Mouse (Mus musculus) stomach, embryonic 16.5 days (tissue): ENCODE data around the gene Ddr2. TPM values are rescaled to one million over a fixed set of nuclear protein-coding genes. Genes with fewer than 3 reads are reported as not detected.

Experiments
- ATAC-seq: fragments of 200-750 bp; cut with Nextera tagmentation; 2 replicates; pipeline ENCODE4 v1.8.0; 2017; ENCODE audit warnings: moderate number of reproducible peaks, moderate TSS enrichment; ENCODE audit not compliant: insufficient read depth, low FRiP score
- H3K27ac ChIP-seq: fragments of 300-500 bp; sonication (generic); 2 replicates; pipeline ENCODE4 v1.5.1; 2014; ENCODE audit warnings: low read length
- H3K27me3 ChIP-seq: fragments of 300-500 bp; sonication (generic); 2 replicates; pipeline ENCODE4 v1.6.1; 2014; ENCODE audit warnings: low read length, control low read depth, mixed read lengths; ENCODE audit not compliant: control insufficient read depth, insufficient read depth
- H3K36me3 ChIP-seq: fragments of 300-500 bp; sonication (generic); 2 replicates; pipeline ENCODE4 v1.6.1; 2014; ENCODE audit warnings: low read length; ENCODE audit not compliant: control insufficient read depth, insufficient read depth
- H3K4me1 ChIP-seq: fragments of 300-500 bp; sonication (generic); 2 replicates; pipeline ENCODE4 v1.6.1; 2014; ENCODE audit warnings: low read length, control low read depth, mixed read lengths; ENCODE audit not compliant: control insufficient read depth, insufficient read depth
- H3K4me2 ChIP-seq: fragments of 300-500 bp; sonication (generic); 2 replicates; pipeline ENCODE4 v1.6.1; 2014; ENCODE audit warnings: low read depth, low read length, mixed read lengths
- H3K4me3 ChIP-seq: fragments of 300-500 bp; sonication (generic); replicated peaks from 2 replicates; pipeline ENCODE4 v1.5.1; 2014; ENCODE audit warnings: mild to moderate bottlenecking, low read length
- H3K9ac ChIP-seq: fragments of 300-500 bp; sonication (generic); 2 replicates; pipeline ENCODE4 v1.6.1; 2014; ENCODE audit warnings: low read length
- H3K9me3 ChIP-seq: fragments of 300-500 bp; sonication (generic); replicated peaks from 2 replicates; pipeline ENCODE4 v1.6.1; 2016; ENCODE audit warnings: low read length, control low read depth; ENCODE audit not compliant: control insufficient read depth
- WGBS: fragments of 180-500 bp; shearing (Covaris S2); extraction: QIAGEN DNeasy Blood & Tissue Kit; methylation state at CpG from one replicate; pipeline ENCODE4 v1.1.7; 2014; 5-methylcytosine and 5-hydroxymethylcytosine counted together
- polyA plus RNA-seq: library from polyadenylated mRNA; unstranded; fragments of >200 nt; fragmentation: Nextera tagmentation; extraction: Ambion mirVana; gene quantifications from 2 replicates; pipeline ENCODE4 v1.2.1, GENCODE M21; 2015

Gene Ddr2
- polyA plus RNA-seq, 1 experiment from 2014 or later = 57.1 TPM

DNA sequence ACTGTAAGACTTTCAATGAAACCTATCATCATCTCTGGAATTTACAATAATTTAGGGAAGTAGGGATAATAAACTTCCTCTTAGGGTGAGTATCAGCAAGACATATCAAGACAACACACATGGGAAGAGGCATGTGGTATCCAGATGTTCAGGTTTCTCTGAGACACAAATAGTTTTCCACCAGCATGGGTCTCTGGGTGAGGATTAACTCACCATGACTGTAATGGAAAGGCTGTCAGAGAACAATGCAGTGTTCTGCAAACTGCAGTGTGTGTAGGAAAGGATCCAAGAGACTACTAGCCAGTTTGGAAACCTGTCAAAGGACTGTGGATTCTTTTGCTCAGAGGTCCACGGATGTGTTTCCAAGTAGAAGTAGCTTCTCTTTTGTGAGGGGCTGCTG lies 124.4 kb downstream of the Ddr2 start:
- H3K27me3 ChIP-seq = no peaks in the 10 kb centered on the region
- WGBS = 61% methylated on average over 1 of the region's 1 CpGs
- no peaks in the 10 kb centered on the region for H3K4me1 ChIP-seq
- no peak overlapping the region for H3K4me2 ChIP-seq
- no peaks in the 10 kb centered on the region for H3K36me3 ChIP-seq
- no peak overlapping the region for H3K9ac ChIP-seq
- H3K27ac ChIP-seq = no peak overlapping the region
- no peaks in the 10 kb centered on the region for H3K9me3 ChIP-seq
- ATAC-seq = no peak
- no peak overlapping the region for H3K4me3 ChIP-seq

DNA sequence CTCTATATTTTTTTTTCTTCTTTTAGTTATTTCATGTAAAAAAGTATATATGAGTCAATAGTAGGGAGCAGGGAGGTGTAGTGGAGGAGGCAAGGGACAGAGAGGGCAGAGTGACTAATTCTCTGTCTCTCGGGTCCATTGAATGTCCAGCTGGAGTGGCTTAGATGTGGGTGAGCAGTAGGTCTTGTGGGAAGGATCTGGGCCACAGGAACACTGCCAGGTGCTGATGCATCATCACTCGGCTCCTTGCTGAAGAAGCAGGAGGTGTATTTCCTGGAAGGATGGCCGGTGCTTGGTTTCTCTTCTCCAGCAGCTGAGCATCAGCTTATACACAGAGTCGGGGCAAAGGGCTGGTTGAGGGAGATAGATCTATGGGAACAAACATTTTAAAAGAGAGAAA lies 132.9 kb downstream of the Ddr2 start:
- Histone ChIP-seq H3K27me3 (no peaks in the 10 kb centered on the region), H3K9me3 (no peaks in the 10 kb centered on the region), H3K36me3 (no peaks in the 10 kb centered on the region), H3K27ac (no peak overlapping the region), H3K9ac (no peak overlapping the region), H3K4me3 (no peak overlapping the region), H3K4me2 (no peak overlapping the region), H3K4me1 (no peaks in the 10 kb centered on the region)
- 86% methylated on average over 4 of the region's 4 CpGs for WGBS
- ATAC-seq = no peak

GRCm38 (mm10) chr1:169971998-169972397 lies 138.6 kb downstream of the Ddr2 start:
- Histone ChIP-seq H3K9me3 (no peaks in the 10 kb centered on the region), H3K4me2 (no peak overlapping the region), H3K4me1 (peaks cover 15% of the 10 kb centered on the region), H3K27me3 (no peaks in the 10 kb centered on the region), H3K27ac (no peak overlapping the region), H3K36me3 (no peaks in the 10 kb centered on the region), H3K9ac (no peak overlapping the region), H3K4me3 (no peak overlapping the region)
- 74% methylated on average over 2 of the region's 2 CpGs for WGBS
- no peak for ATAC-seq

GRCm38 (mm10) chr1:169970936-169971335 lies 139.6 kb downstream of the Ddr2 start:
- Histone ChIP-seq H3K4me2 (no peak overlapping the region), H3K9ac (no peak overlapping the region), H3K27me3 (no peaks in the 10 kb centered on the region), H3K4me3 (no peak overlapping the region), H3K9me3 (no peaks in the 10 kb centered on the region), H3K27ac (no peak overlapping the region), H3K4me1 (peaks cover 15% of the 10 kb centered on the region), H3K36me3 (no peaks in the 10 kb centered on the region)
- ATAC-seq = no peak
- 95% methylated on average over 4 of the region's 4 CpGs for WGBS

DNA sequence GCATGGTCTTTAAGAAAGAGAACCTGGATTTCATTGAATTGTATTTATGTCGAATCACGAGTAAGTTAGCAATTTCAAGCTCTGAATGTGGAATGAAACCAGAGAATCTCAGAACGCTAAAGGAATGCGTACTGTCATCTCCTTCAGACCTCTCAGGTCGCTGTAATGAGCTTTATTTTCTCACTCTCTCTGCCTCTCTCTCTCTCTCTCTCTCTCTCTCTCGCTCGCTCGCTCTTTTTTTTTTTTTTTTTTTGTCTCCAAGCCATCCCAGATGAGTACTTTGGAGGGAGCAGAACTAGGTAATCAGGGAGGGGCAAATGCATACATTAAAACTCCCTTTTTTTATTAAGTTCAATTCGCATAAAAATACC lies 141.1 kb downstream of the Ddr2 start:
- Histone ChIP-seq H3K4me3 (peak overlapping the region; percentile 66), H3K9ac (peak overlapping the region; percentile 68), H3K4me2 (peak overlapping the region; percentile 71), H3K9me3 (no peaks in the 10 kb centered on the region), H3K36me3 (peaks cover 6% of the 10 kb centered on the region; the same call in 1 of the 2 replicates), H3K4me1 (peaks cover 15% of the 10 kb centered on the region), H3K27ac (peak overlapping the region; percentile 75), H3K27me3 (no peaks in the 10 kb centered on the region)
- 1% methylated on average over 7 of the region's 9 CpGs for WGBS
- ATAC-seq = peak; percentile 40

- Histone ChIP-seq H3K27ac (peak within 1 kb of the TSS; percentile 75), H3K9me3 (no peaks in the 10 kb centered on the region), H3K36me3 (peaks cover 6% of the 10 kb centered on the region; the same call in 1 of the 2 replicates), H3K4me1 (peaks cover 15% of the 10 kb centered on the region), H3K9ac (peak within 1 kb of the TSS; percentile 68), H3K4me2 (peak within 1 kb of the TSS; percentile 78), H3K4me3 (peak within 1 kb of the TSS; percentile 66), H3K27me3 (no peaks in the 10 kb centered on the region)
- under 1% methylated on average over 48 of the region's 48 CpGs for WGBS
- ATAC-seq = peak; percentile 100
Measured at GRCm38 (mm10) chr1:169968792-169969515, 141.6 kb downstream of the Ddr2 start, which contains the start of gene Hsd17b7. Gene Hsd17b7, minus strand, starts transcription at chr1:169969241.

GRCm38 (mm10) chr1:169953106-169953505 lies 157.5 kb downstream of the Ddr2 start:
- no peak for ATAC-seq
- Histone ChIP-seq H3K4me2 (no peak overlapping the region), H3K4me1 (no peaks in the 10 kb centered on the region; the same call in 1 of the 2 replicates), H3K27ac (no peak overlapping the region), H3K9me3 (no peaks in the 10 kb centered on the region), H3K4me3 (no peak overlapping the region), H3K27me3 (no peaks in the 10 kb centered on the region), H3K9ac (no peak overlapping the region), H3K36me3 (peaks cover 4% of the 10 kb centered on the region; the same call in 1 of the 2 replicates)
- 94% methylated on average over 10 of the region's 10 CpGs for WGBS

DNA sequence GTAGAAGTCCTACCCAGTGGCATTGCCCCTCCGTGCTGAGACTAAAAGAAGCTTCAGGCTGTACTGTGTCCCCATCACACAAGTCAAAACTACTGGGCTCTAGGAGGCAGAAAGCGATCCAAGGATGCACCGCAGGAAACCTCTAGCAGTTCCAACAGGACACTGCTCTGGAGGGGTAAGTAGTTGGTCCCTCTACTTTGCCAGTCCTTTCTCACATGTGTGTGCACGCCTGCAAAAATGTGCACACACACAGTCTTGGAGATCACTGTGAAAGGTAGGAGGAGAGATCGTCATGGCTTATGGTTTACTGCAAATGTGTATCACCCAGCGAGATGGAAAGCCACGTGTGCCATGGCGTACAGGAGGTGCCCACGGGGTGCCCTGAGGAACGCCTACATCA lies 157.9 kb downstream of the Ddr2 start:
- H3K4me1 ChIP-seq = no peaks in the 10 kb centered on the region; the same call in 1 of the 2 replicates
- no peak overlapping the region for H3K9ac ChIP-seq
- H3K4me3 ChIP-seq = no peak overlapping the region
- H3K27me3 ChIP-seq = no peaks in the 10 kb centered on the region
- no peak overlapping the region for H3K27ac ChIP-seq
- no peak overlapping the region for H3K4me2 ChIP-seq
- H3K36me3 ChIP-seq = peaks cover 4% of the 10 kb centered on the region; the same call in 1 of the 2 replicates
- no peak for ATAC-seq
- 95% methylated on average over 10 of the region's 10 CpGs for WGBS
- no peaks in the 10 kb centered on the region for H3K9me3 ChIP-seq

DNA sequence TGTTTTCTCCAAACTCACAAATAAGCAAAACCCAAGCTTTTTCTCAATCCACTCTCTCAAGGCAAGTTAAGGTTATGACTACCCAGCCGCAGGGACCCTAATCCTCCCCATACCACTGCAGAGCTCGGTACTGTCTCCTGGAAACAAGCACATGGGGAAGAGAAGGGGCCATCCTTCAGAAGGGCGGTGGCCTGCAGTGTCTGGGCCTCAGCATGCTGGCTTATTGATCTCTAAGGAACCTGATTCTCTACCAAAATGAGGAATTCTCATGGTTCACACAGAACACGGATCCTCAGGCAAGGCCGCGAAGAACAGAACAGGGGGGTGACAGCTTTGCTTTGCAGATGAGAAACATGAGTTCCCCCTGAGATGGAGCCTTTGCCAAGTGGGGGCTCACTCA lies 159.0 kb downstream of the Ddr2 start:
- no peaks in the 10 kb centered on the region; the same call in 1 of the 2 replicates for H3K4me1 ChIP-seq
- no peak overlapping the region for H3K4me2 ChIP-seq
- ATAC-seq = no peak
- H3K9me3 ChIP-seq = no peaks in the 10 kb centered on the region
- H3K9ac ChIP-seq = no peak overlapping the region
- no peak overlapping the region for H3K4me3 ChIP-seq
- no peaks in the 10 kb centered on the region for H3K27me3 ChIP-seq
- 89% methylated on average over 6 of the region's 6 CpGs for WGBS
- H3K36me3 ChIP-seq = peaks cover 4% of the 10 kb centered on the region; the same call in 1 of the 2 replicates
- no peak overlapping the region for H3K27ac ChIP-seq
